Mouse (Mus musculus) hindbrain, postnatal 0 days (tissue): Measurements from ENCODE around the gene Olfr160. TPM values are rescaled to one million over a fixed set of nuclear protein-coding genes. Genes with fewer than 3 reads are reported as not detected.

Source experiments
- ATAC-seq: fragments of 200-750 bp; cut with Nextera tagmentation; 2 replicates; pipeline ENCODE4 v1.8.0; 2017; ENCODE audit warnings: mild to moderate bottlenecking, moderate TSS enrichment, moderate library complexity
- DNase-seq: peaks from one replicate; pipeline ENCODE4 v3.0.0-alpha.2; 2015; ENCODE audit warnings: low spot score
- H3K27ac ChIP-seq: fragments of 300-500 bp; sonication (generic); 2 replicates; pipeline ENCODE4 v1.5.1; 2014; ENCODE audit warnings: mild to moderate bottlenecking
- H3K27me3 ChIP-seq: fragments of 300-500 bp; sonication (generic); 2 replicates; pipeline ENCODE4 v1.6.1; 2014; ENCODE audit warnings: low read length, mixed read lengths; ENCODE audit not compliant: insufficient read depth
- H3K36me3 ChIP-seq: fragments of 300-500 bp; sonication (generic); 2 replicates; pipeline ENCODE4 v1.6.1; 2014; ENCODE audit warnings: low read length, mixed read lengths; ENCODE audit not compliant: insufficient read depth
- H3K4me1 ChIP-seq: fragments of 300-500 bp; sonication (generic); 2 replicates; pipeline ENCODE4 v1.6.1; 2014; ENCODE audit warnings: antibody characterized with exemption, low read length, mixed read lengths; ENCODE audit not compliant: insufficient read depth
- H3K4me2 ChIP-seq: fragments of 300-500 bp; sonication (generic); 2 replicates; pipeline ENCODE4 v1.6.1; 2014; ENCODE audit warnings: low read depth, mild to moderate bottlenecking, low read length, moderate library complexity, mixed read lengths
- H3K4me3 ChIP-seq: fragments of 300-500 bp; sonication (generic); 2 replicates; pipeline ENCODE4 v1.5.1; 2014; ENCODE audit warnings: low read length
- H3K9ac ChIP-seq: fragments of 300-500 bp; sonication (generic); replicated peaks from 2 replicates; pipeline ENCODE4 v1.6.1; 2014; ENCODE audit warnings: mild to moderate bottlenecking, low read length, moderate library complexity, mixed read lengths
- H3K9me3 ChIP-seq: fragments of 300-500 bp; sonication (generic); 2 replicates; pipeline ENCODE4 v1.6.1; 2016; ENCODE audit warnings: low read length, mixed read lengths
- CTCF ChIP-seq: IDR thresholded peaks from 2 replicates; pipeline ENCODE4 v1.5.1; 2016; ENCODE audit warnings: antibody characterized with exemption, control low read depth, low read depth
- WGBS: fragments of 180-500 bp; shearing (Covaris S2); extraction: QIAGEN DNeasy Blood & Tissue Kit; methylation state at CpG from one replicate; pipeline ENCODE4 v1.1.7; 2014; 5-methylcytosine and 5-hydroxymethylcytosine counted together
- polyA plus RNA-seq: library from polyadenylated mRNA; unstranded; fragments of >200 nt; fragmentation: Nextera tagmentation; extraction: Ambion mirVana; gene quantifications from 2 replicates; pipeline ENCODE4 v1.2.1, GENCODE M21; 2015
- total RNA-seq: library from RNA; depleted of rRNA; stranded (reverse); fragments of >200 nt; gene quantifications from 2 replicates; pipeline ENCODE4 v1.2.3, GENCODE M21; 2014; rRNA removed

Olfr160 gene
- total and polyA plus RNA-seq, 2 experiments from 2014 or later, result not detected

DNA sequence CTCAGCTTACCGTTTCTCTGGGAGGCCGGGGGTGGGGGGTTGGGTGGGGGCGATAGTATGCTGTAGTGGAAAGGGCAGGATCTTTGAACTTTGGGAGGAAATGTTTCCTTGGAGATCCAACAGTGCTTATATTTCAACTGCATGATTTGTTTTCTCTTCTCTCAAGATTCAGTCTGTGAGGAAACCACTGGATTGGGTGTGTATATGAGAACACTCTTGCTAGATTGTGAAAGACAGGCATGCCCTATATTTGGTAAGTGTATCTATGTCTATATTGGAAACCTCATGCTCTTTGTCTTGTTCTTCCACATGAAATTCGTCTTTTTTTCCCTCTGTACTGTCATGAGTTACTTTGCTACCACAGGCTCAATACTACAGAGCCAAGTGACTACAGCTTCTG is 46.4 kb downstream of the Olfr160 start:
- no peaks in the 10 kb centered on the region for H3K36me3 ChIP-seq
- H3K27ac ChIP-seq, result no peak overlapping the region
- ATAC-seq (no peak), DNase-seq (no peak)
- H3K4me2 ChIP-seq, result no peak overlapping the region
- H3K27me3 ChIP-seq, result no peaks in the 10 kb centered on the region
- H3K4me1 ChIP-seq, result no peaks in the 10 kb centered on the region
- TF ChIP-seq CTCF, result no peak
- WGBS, result 72% methylated on average over 4 of the region's 4 CpGs
- H3K9me3 ChIP-seq, result no peaks in the 10 kb centered on the region
- no peak overlapping the region for H3K9ac ChIP-seq
- no peak overlapping the region for H3K4me3 ChIP-seq

DNA sequence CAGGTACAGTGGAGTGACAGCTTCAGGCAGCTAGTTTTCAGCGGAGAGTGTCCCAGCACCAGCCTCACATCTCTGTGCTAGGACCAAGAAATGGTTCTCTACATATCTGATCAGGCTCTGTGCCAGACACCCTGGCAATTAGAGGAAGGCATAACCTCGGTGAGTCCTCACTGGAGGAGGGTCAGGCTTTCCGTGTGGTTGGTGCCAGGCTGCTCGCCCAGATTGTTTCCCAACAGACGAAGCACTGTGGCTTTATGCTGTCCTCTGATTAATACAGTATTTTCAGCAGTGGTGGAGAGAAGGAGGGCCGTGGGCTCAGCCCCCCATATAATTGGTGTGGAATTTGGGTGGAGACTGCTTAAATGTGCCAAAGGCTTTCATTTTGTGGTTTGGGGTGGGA is 46.9 kb downstream of the Olfr160 start, which contains the start of gene Panx3:
Gene Panx3, minus strand, starts transcription at position 121 of the 400 bp plus-strand sequence.
- Histone ChIP-seq H3K4me1 (no peaks in the 10 kb centered on the region), H3K4me2 (no peak within 1 kb of the TSS), H3K27ac (no peak within 1 kb of the TSS), H3K9me3 (no peaks in the 10 kb centered on the region), H3K27me3 (no peaks in the 10 kb centered on the region), H3K4me3 (no peak within 1 kb of the TSS), H3K9ac (no peak within 1 kb of the TSS), H3K36me3 (no peaks in the 10 kb centered on the region)
- WGBS, result 53% methylated on average over 6 of the region's 6 CpGs
- no peak for TF ChIP-seq CTCF
- DNase-seq (no peak), ATAC-seq (no peak)

DNA sequence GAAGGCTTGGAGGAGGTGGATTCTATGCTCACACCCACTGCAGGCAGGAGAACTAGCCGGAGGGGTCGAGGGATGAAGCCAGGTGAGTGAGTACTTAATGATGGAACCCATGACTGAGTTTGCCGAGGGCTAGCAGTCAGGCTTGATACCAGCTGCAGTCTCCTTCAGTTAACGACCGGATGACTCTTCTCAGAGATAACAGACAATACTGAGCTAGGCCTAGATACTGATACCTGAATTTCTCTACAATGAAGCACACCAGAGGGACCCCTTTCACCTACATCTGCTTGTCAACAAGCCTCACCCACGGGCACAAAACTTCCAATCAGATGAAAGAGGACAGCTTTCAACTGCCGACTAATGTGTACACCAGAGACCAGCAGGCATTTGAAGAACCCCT is 50.0 kb downstream of the Olfr160 start:
- 85% methylated on average over 7 of the region's 7 CpGs for WGBS
- Histone ChIP-seq H3K9me3 (no peaks in the 10 kb centered on the region), H3K4me2 (no peak overlapping the region), H3K9ac (no peak overlapping the region), H3K27me3 (no peaks in the 10 kb centered on the region), H3K27ac (no peak overlapping the region), H3K4me1 (no peaks in the 10 kb centered on the region), H3K4me3 (no peak overlapping the region), H3K36me3 (no peaks in the 10 kb centered on the region)
- DNase-seq (no peak), ATAC-seq (no peak)
- TF ChIP-seq CTCF, result no peak

DNA sequence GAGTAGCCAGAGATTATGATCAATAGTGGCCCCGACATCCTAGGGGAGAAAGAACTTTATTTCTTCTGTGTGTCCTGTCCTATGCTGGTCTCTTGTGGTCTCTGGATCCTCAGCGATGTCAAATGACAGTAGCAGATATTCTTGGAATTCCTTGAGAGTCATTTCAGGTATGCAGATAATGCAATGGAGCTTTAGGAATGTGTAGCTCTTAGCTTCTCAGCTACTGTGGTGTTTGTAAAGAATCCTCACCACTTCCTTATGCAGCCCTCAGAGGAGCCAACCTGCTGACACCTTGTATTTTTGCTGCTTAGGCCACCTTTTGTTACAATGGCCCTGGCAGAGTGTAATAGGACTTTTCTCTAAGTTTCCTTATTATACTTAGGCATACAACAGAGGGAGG is 51.4 kb downstream of the Olfr160 start:
- H3K4me3 ChIP-seq, result no peak overlapping the region
- H3K9me3 ChIP-seq, result no peaks in the 10 kb centered on the region
- 77% methylated on average over 2 of the region's 2 CpGs for WGBS
- no peaks in the 10 kb centered on the region for H3K36me3 ChIP-seq
- TF ChIP-seq CTCF, result no peak
- H3K4me1 ChIP-seq, result no peaks in the 10 kb centered on the region
- no peak overlapping the region for H3K4me2 ChIP-seq
- H3K9ac ChIP-seq, result no peak overlapping the region
- no peak for DNase-seq
- no peak overlapping the region for H3K27ac ChIP-seq
- H3K27me3 ChIP-seq, result no peaks in the 10 kb centered on the region
- no peak for ATAC-seq

DNA sequence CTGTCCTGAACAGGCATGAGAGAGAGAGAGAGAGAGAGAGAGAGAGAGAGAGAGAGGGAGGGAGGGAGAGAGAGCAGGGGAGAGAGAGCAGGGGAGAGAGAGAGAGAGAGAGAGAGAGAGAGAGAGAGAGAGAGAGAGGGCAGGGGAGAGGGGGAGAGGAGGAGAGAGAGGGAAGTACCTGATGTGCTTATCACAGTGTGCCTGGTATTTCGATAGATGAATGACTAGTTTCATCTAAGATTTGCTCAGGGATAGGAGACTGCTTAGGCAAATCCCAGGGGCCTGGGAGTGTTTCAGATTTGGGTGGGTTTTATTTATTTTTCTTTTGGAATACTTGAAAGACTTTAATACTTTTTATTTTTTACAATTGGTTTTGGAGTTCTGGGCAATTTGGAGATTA is 52.8 kb downstream of the Olfr160 start:
- no peaks in the 10 kb centered on the region for H3K4me1 ChIP-seq
- H3K9me3 ChIP-seq, result no peaks in the 10 kb centered on the region
- WGBS, result 83% methylated on average over 1 of the region's 1 CpGs
- ATAC-seq, result no peak
- no peak overlapping the region for H3K4me2 ChIP-seq
- no peak for DNase-seq
- H3K27me3 ChIP-seq, result no peaks in the 10 kb centered on the region
- no peak overlapping the region for H3K4me3 ChIP-seq
- H3K9ac ChIP-seq, result no peak overlapping the region
- H3K36me3 ChIP-seq, result no peaks in the 10 kb centered on the region
- no peak overlapping the region for H3K27ac ChIP-seq
- TF ChIP-seq CTCF, result no peak

DNA sequence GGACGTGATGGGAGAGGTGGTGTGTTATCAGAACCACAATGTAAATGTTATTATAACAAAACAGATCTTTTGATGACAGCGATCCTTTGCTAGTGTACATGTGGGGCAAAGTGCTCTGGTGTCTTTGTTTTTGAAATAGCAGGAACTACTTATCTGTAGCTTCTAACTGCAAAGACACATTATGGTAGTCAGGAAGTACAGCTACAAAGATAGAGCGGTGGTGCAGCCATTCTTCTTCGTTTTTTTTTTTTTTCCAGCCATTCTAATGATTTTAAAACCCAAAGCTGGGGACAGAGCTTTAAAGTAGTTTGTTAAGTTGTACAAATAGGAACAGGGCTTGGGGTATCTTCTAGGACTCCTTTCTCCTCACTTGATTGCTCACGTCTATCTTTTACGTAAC is 56.6 kb downstream of the Olfr160 start:
- ATAC-seq, result no peak
- H3K4me3 ChIP-seq, result no peak overlapping the region
- H3K4me2 ChIP-seq, result no peak overlapping the region
- H3K27ac ChIP-seq, result no peak overlapping the region
- 86% methylated on average over 6 of the region's 6 CpGs for WGBS
- DNase-seq, result no peak
- H3K27me3 ChIP-seq, result no peaks in the 10 kb centered on the region
- no peaks in the 10 kb centered on the region for H3K9me3 ChIP-seq
- H3K4me1 ChIP-seq, result peaks cover 10% of the 10 kb centered on the region
- no peak for TF ChIP-seq CTCF
- no peak overlapping the region for H3K9ac ChIP-seq
- H3K36me3 ChIP-seq, result no peaks in the 10 kb centered on the region

Other genes with a start within 250 kb of the Olfr160 start
- 20.0 and 34.0 TPM in 2 replicates for gene Msantd2, start 226.9 kb downstream of the Olfr160 start, total RNA-seq
- gene Msantd2, start 226.9 kb downstream of the Olfr160 start, polyA plus RNA-seq, result 16.1 and 17.8 TPM in 2 replicates
- 34.2 and 43.7 TPM in 2 replicates for gene Esam, start 188.2 kb downstream of the Olfr160 start, total RNA-seq
- 36.1 and 37.9 TPM in 2 replicates for gene Esam, start 188.2 kb downstream of the Olfr160 start, polyA plus RNA-seq
- 3.0 and 3.9 TPM in 2 replicates for gene Vsig2, start 177.0 kb downstream of the Olfr160 start, total RNA-seq
- 1.3 and 1.6 TPM in 2 replicates for gene Vsig2, start 177.0 kb downstream of the Olfr160 start, polyA plus RNA-seq
- 6.0 and 8.3 TPM in 2 replicates for gene Nrgn, start 163.3 kb downstream of the Olfr160 start, total RNA-seq
- 11.9 and 15.4 TPM in 2 replicates for gene Nrgn, start 163.3 kb downstream of the Olfr160 start, polyA plus RNA-seq
- 9.7 and 18.7 TPM in 2 replicates for gene Siae, start 160.6 kb downstream of the Olfr160 start, total RNA-seq
- gene Siae, start 160.6 kb downstream of the Olfr160 start, polyA plus RNA-seq, result 12.5 and 15.5 TPM in 2 replicates
- gene Spa17, start 102.5 kb downstream of the Olfr160 start, total RNA-seq, result 4.2 TPM in 1 of 2 replicates, not detected in the other
- gene Spa17, start 102.5 kb downstream of the Olfr160 start, polyA plus RNA-seq, result 11.6 and 13.9 TPM in 2 replicates
- 44.5 and 45.6 TPM in 2 replicates for gene Tbrg1, start 58.9 kb downstream of the Olfr160 start, total RNA-seq
- gene Tbrg1, start 58.9 kb downstream of the Olfr160 start, polyA plus RNA-seq, result 82.9 and 87.7 TPM in 2 replicates
- gene Panx3, start 47.0 kb downstream of the Olfr160 start, total RNA-seq, result not detected in 2 replicates
- 0.10 TPM in 1 of 2 replicates, not detected in the other for gene Panx3, start 47.0 kb downstream of the Olfr160 start, polyA plus RNA-seq
- 0.58 TPM in 1 of 2 replicates, not detected in the other for gene Olfr874, start 28.9 kb upstream of the Olfr160 start, total RNA-seq
- gene Olfr874, start 28.9 kb upstream of the Olfr160 start, polyA plus RNA-seq, result not detected in 2 replicates
- gene Olfr875, start 55.6 kb upstream of the Olfr160 start, total RNA-seq, result not detected in 2 replicates
- not detected in 2 replicates for gene Olfr875, start 55.6 kb upstream of the Olfr160 start, polyA plus RNA-seq
- gene Olfr876, start 86.8 kb upstream of the Olfr160 start, total RNA-seq, result not detected in 2 replicates
- gene Olfr876, start 86.8 kb upstream of the Olfr160 start, polyA plus RNA-seq, result not detected in 2 replicates
- gene Olfr877, start 138.0 kb upstream of the Olfr160 start, total RNA-seq, result not detected in 2 replicates
- gene Olfr877, start 138.0 kb upstream of the Olfr160 start, polyA plus RNA-seq, result not detected in 2 replicates
- gene Olfr145, start 180.5 kb upstream of the Olfr160 start, total RNA-seq, result not detected in 2 replicates
- gene Olfr145, start 180.5 kb upstream of the Olfr160 start, polyA plus RNA-seq, result not detected in 2 replicates
- gene Olfr878, start 201.6 kb upstream of the Olfr160 start, total RNA-seq, result not detected in 2 replicates
- gene Olfr878, start 201.6 kb upstream of the Olfr160 start, polyA plus RNA-seq, result not detected in 2 replicates